In genomic region chr10:13714199-13714919, GRCm38 (mm10) we compare ENCODE assay signal across 9 mouse cellular contexts.
DNase-seq lines count a peak whose midpoint lies in the region; ATAC-seq and TF ChIP-seq lines count a peak whose summit lies in the region.
"Had no signal": no experiment of that assay in that cellular context is flagged by ENCODE, and none has a peak within 500 bp of the region (broad histone marks: within the 10 kb centered on the region; RNA-seq: fewer than 3 reads in every experiment).

No protein-coding gene starts in this region.

- no peaks in the 10 kb centered on the region for H3K27me3 ChIP-seq in heart, embryonic 11.5 days (ENCODE audit: control insufficient read depth, insufficient read depth, low read length)
- peaks cover 3% of the 10 kb centered on the region; the same call in 1 of the 2 replicates for H3K27me3 ChIP-seq in limb, embryonic 11.5 days (ENCODE audit: control insufficient read depth, insufficient read depth, low read length)

- H3K4me2 ChIP-seq in heart, embryonic 11.5 days, result no peak overlapping the region
- H3K4me2 ChIP-seq in limb, embryonic 11.5 days (ENCODE audit: low read depth, severe bottlenecking), result peak overlapping the region; percentile 25
- H3K4me2 ChIP-seq: limb, embryonic 15.5 days had no signal

- DNase-seq in 3T3-L1 (ENCODE audit: low read depth, low spot score), result peak; percentile 11
- no peak for DNase-seq in ES-E14 (ENCODE audit: low read depth, low spot score)
- peak; percentile 52 for DNase-seq in limb, embryonic 11.5 days (ENCODE audit: low spot score)
- DNase-seq in retina, postnatal 1 day, result peak; percentile 76
- no peak for DNase-seq in spleen, postnatal 36 days (ENCODE audit: low spot score in 2 of 2)
- DNase-seq in liver, result no peak

- no peaks in the 10 kb centered on the region for H3K36me3 ChIP-seq in ES-E14 (ENCODE audit: control insufficient read depth, insufficient read depth, low read length, poor library complexity, severe bottlenecking)
- H3K36me3 ChIP-seq in heart, embryonic 11.5 days (ENCODE audit: control insufficient read depth, insufficient read depth, low read length), result no peaks in the 10 kb centered on the region
- no peaks in the 10 kb centered on the region for H3K36me3 ChIP-seq in limb, embryonic 11.5 days (ENCODE audit: control insufficient read depth, insufficient read depth, low read length)
- H3K36me3 ChIP-seq: limb, embryonic 15.5 days had no signal

- 61% methylated on average over 9 of the region's 9 CpGs for WGBS in heart, embryonic 11.5 days (ENCODE audit: insufficient replicate concordance)
- WGBS in limb, embryonic 11.5 days, result 24% methylated on average over 9 of the region's 9 CpGs

- in situ Hi-C loops in ES-E14 (cut with MboI; ENCODE audit: low sequenced_read_pairs in 2 of 2, unreplicated experiment in 2 of 2), result no loop called here

- peak; percentile 54; the same call in 1 of the 2 replicates for ATAC-seq in common myeloid progenitor, adult 5-6 weeks (replicated peaks; ENCODE audit: low read depth, poor library complexity, severe bottlenecking)
- no peak for ATAC-seq in heart, embryonic 11.5 days (replicated peaks; ENCODE audit: insufficient number of reproducible peaks, low FRiP score, low TSS enrichment)
- ATAC-seq in limb, embryonic 11.5 days (ENCODE audit: insufficient number of reproducible peaks, low FRiP score, low TSS enrichment, low read depth), result peak; percentile 61; the same call in 1 of the 2 replicates

- H3K27ac ChIP-seq in ES-E14 (ENCODE audit: insufficient read depth, low read depth, low read length, poor library complexity, severe bottlenecking), result no peak overlapping the region
- H3K27ac ChIP-seq in heart, embryonic 11.5 days (ENCODE audit: low read depth, low read length), result 0 out of 2 replicates have a peak overlapping the region, but pooled peaks have one; percentile 29
- no peak overlapping the region for H3K27ac ChIP-seq in limb, embryonic 11.5 days (replicated peaks; ENCODE audit: low read depth, low read length)
- H3K27ac ChIP-seq: limb, embryonic 15.5 days had no signal

- H3K9ac ChIP-seq in ES-E14 (ENCODE audit: insufficient read depth, low read depth, low read length, poor library complexity, severe bottlenecking), result no peak overlapping the region
- no peak overlapping the region for H3K9ac ChIP-seq in heart, embryonic 11.5 days (ENCODE audit: low read depth, low read length)
- no peak overlapping the region for H3K9ac ChIP-seq in limb, embryonic 11.5 days (ENCODE audit: low read length)
- H3K9ac ChIP-seq: limb, embryonic 15.5 days had no signal

- H3K4me3 ChIP-seq in ES-E14 (ENCODE audit: insufficient read depth in 1 of 2, low read depth in 1 of 2, low read length in 2 of 2, poor library complexity in 1 of 2, severe bottlenecking in 1 of 2), result no peak overlapping the region
- H3K4me3 ChIP-seq in heart, embryonic 11.5 days (ENCODE audit: low read depth, low read length), result no peak overlapping the region
- H3K4me3 ChIP-seq in limb, embryonic 11.5 days (ENCODE audit: low read depth, low read length), result no peak overlapping the region
- H3K4me3 ChIP-seq: limb, embryonic 15.5 days had no signal

- H3K9me3 ChIP-seq in ES-E14 (ENCODE audit: control insufficient read depth, insufficient read depth, low read depth, low read length), result no peaks in the 10 kb centered on the region
- no peaks in the 10 kb centered on the region for H3K9me3 ChIP-seq in heart, embryonic 11.5 days (replicated peaks; ENCODE audit: control insufficient read depth, low read length)
- H3K9me3 ChIP-seq in limb, embryonic 11.5 days (ENCODE audit: control insufficient read depth, low read length), result no peaks in the 10 kb centered on the region
- H3K9me3 ChIP-seq: limb, embryonic 15.5 days had no signal

- no peaks in the 10 kb centered on the region; a peak in 1 of 4 replicates for H3K4me1 ChIP-seq in ES-E14 (ENCODE audit: control insufficient read depth in 2 of 2, insufficient read depth in 2 of 2, low read length in 2 of 2, poor library complexity in 1 of 2)
- no peaks in the 10 kb centered on the region for H3K4me1 ChIP-seq in heart, embryonic 11.5 days (ENCODE audit: control insufficient read depth, insufficient read depth, low read length)
- 0 out of 2 replicates have a peak, but pooled peaks cover 10% of the 10 kb centered on the region for H3K4me1 ChIP-seq in limb, embryonic 11.5 days (ENCODE audit: control insufficient read depth, insufficient read depth, low read length)

TF ChIP-seq in ES-E14, 5 proteins besides CTCF, POLR2A, EP300 and RAD21:
- TF ChIP-seq ZNF384 (IDR thresholded peaks at IDR 0.05; ENCODE audit: low read depth, low read length), result peak; percentile 76; the same call in 1 of the 2 replicates
- no peak for TF ChIP-seq ZC3H11A (IDR thresholded peaks at IDR 0.05; ENCODE audit: borderline replicate concordance, low read depth, low read length)

Comparison
In these comparisons a context has a peak if more than half of its experiments do, and no peak if none do; other contexts are left out.
1. DNase-seq: peak in 3T3-L1 (single experiment), limb, embryonic 11.5 days (single experiment) and retina, postnatal 1 day (single experiment); none in ES-E14 (single experiment), spleen, postnatal 36 days (0 of 2) and liver (single experiment).